Mouse (Mus musculus) ovary, adult 2 months (tissue): ENCODE results near the gene Gm9040. TPM values are rescaled to one million over a fixed set of nuclear protein-coding genes. Genes with fewer than 3 reads are reported as not detected.

Experiments used
- polyA plus RNA-seq: library from polyadenylated mRNA; depleted of rRNA; stranded (reverse); fragments of >200 nt; gene quantifications from 2 replicates; pipeline ENCODE4 v1.2.3, GENCODE M21; 2012; rRNA removed

Gm9040 gene
- polyA plus RNA-seq, result not detected in 2 replicates

GRCm38 (mm10) chr10:118326869-118327268 lies at the start of gene Gm9040:
Gene Gm9040, minus strand, starts transcription at chr10:118326969.

GRCm38 (mm10) chr10:118354005-118354404 lies 27.2 kb upstream of the Gm9040 start, which contains the start of gene Gm9049:
Gene Gm9049, minus strand, starts transcription at chr10:118354105.

GRCm38 (mm10) chr10:118348579-118348978 lies 21.8 kb upstream of the Gm9040 start, which contains the start of gene Gm9048:
Gene Gm9048, minus strand, starts transcription at chr10:118348679.

GRCm38 (mm10) chr10:118343155-118343554 lies 16.4 kb upstream of the Gm9040 start, which contains the start of gene Gm9046:
Gene Gm9046, minus strand, starts transcription at chr10:118343255.

GRCm38 (mm10) chr10:118337731-118338130 lies 11.0 kb upstream of the Gm9040 start, which contains the start of gene Gm9045:
Gene Gm9045, minus strand, starts transcription at chr10:118337831.

GRCm38 (mm10) chr10:118332308-118332707 lies 5.5 kb upstream of the Gm9040 start, which contains the start of gene Gm9044:
Gene Gm9044, minus strand, starts transcription at chr10:118332408.

GRCm38 (mm10) chr10:118294938-118295337 lies 31.8 kb downstream of the Gm9040 start, which contains the start of gene Iltifb:
Gene Iltifb, minus strand, starts transcription at chr10:118295038.

Other genes with a start within 250 kb of the Gm9040 start
- gene Mdm1, start 185.2 kb downstream of the Gm9040 start, polyA plus RNA-seq, result 4.8 and 6.4 TPM in 2 replicates
- not detected in 2 replicates for gene Il22, start 122.0 kb downstream of the Gm9040 start, polyA plus RNA-seq
- 0.06 TPM in 1 of 2 replicates, not detected in the other for gene Gm32717, start 86.2 kb downstream of the Gm9040 start, polyA plus RNA-seq
- gene Gm32802, start 68.3 kb downstream of the Gm9040 start, polyA plus RNA-seq, result 0.06 TPM in 1 of 2 replicates, not detected in the other
- not detected in 2 replicates for gene Iltifb, start 31.9 kb downstream of the Gm9040 start, polyA plus RNA-seq
- gene Gm9044, start 5.4 kb upstream of the Gm9040 start, polyA plus RNA-seq, result not detected in 2 replicates
- gene Gm9045, start 10.9 kb upstream of the Gm9040 start, polyA plus RNA-seq, result not detected in 2 replicates
- gene Gm9046, start 16.3 kb upstream of the Gm9040 start, polyA plus RNA-seq, result not detected in 2 replicates
- not detected in 2 replicates for gene Gm9048, start 21.7 kb upstream of the Gm9040 start, polyA plus RNA-seq
- not detected in 2 replicates for gene Gm9049, start 27.1 kb upstream of the Gm9040 start, polyA plus RNA-seq
- not detected in 2 replicates for gene Ifng, start 114.1 kb upstream of the Gm9040 start, polyA plus RNA-seq